Mouse (Mus musculus) adrenal gland, postnatal 14 days (tissue): Measurements from ENCODE around the gene Neurl1b. TPM values are rescaled to one million over a fixed set of nuclear protein-coding genes. Genes with fewer than 3 reads are reported as not detected.
A peak's percentile ranks its signal among the peaks of the same experiment; 100 is the strongest.

ENCODE experiments used
- DNase-seq: peaks from one replicate; pipeline ENCODE4 v3.0.0; 2021; ENCODE audit warnings: mixed read lengths
- total RNA-seq: library from RNA; stranded (reverse); gene quantifications from 2 replicates; pipeline ENCODE4 v1.2.3, GENCODE M21; 2021

The Neurl1b gene
- total RNA-seq, 1 experiment from 2014 or later, result 50.0 TPM

GRCm38 (mm10) chr17:26397339-26397738 lies 17.3 kb upstream of the Neurl1b start:
- peak; percentile 51 for DNase-seq

- no peak for DNase-seq
These were observed 9.1 kb upstream of the Neurl1b start for GRCm38 (mm10) chr17:26405340-26406100.

DNA sequence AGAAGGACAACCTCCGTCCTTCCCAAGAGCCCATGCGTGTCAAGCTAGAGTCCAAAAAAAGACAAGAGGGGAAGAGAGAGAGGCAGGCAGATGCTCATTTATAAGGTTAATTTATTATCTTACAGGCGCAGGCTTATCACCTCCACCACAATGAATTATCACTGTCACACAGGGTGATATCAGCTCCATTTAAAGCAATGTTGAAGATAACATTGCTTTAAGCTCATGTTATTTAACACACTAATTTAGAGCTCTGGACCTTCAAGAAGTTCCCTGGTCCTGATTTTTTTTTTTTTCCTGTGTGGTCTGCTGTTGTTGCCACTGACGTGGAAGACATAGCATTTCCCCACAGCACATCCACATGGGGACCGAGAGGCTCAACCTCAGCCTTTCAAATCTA lies 1.7 kb upstream of the Neurl1b start:
- no peak for DNase-seq

DNA sequence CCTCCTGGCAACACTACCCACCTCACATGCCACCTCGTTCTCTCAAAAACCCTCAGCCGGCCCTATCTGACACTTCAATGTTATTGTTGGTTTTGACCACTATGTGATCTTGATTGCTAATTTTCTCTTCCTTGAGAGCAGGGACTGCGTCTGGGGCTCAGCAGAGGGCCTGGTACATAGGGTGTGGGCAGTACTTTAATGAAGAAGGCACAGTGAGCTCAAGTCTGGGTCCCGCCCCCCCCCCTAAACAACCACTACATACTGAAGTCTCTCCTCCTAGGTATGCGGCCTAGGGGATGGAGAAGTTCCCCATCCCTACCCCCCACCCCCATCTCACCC lies 476 bp upstream of the Neurl1b start:
- no peak for DNase-seq

DNA sequence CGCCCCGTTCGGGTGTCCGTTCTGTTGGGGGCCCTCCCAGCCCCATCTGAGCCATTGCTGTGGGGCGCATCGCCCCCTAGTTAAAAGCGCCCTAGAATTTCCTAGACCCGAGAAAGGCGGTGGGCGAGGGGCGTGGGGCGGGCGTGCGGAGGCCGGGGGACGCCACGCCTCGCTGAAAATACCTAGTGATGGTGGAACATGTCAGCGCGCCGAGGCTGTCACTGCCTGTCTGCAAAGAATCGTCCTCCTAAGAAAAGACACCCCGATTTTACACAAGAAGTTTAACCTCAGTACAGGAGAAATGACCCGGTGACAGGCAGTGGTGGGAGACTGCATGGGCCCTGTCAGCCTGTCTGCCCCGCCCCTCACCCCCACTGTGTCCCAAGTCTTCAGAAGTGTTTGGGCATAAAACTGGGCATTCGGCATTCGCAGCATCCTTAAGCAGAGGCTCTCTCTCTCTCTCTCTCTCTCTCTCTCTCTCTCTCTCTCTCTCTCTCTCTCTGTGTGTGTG lies 781 bp downstream of the Neurl1b start:
- peak; percentile 54 for DNase-seq

- DNase-seq, result no peak
These were observed 1.5 kb downstream of the Neurl1b start for GRCm38 (mm10) chr17:26416141-26416540.

DNA sequence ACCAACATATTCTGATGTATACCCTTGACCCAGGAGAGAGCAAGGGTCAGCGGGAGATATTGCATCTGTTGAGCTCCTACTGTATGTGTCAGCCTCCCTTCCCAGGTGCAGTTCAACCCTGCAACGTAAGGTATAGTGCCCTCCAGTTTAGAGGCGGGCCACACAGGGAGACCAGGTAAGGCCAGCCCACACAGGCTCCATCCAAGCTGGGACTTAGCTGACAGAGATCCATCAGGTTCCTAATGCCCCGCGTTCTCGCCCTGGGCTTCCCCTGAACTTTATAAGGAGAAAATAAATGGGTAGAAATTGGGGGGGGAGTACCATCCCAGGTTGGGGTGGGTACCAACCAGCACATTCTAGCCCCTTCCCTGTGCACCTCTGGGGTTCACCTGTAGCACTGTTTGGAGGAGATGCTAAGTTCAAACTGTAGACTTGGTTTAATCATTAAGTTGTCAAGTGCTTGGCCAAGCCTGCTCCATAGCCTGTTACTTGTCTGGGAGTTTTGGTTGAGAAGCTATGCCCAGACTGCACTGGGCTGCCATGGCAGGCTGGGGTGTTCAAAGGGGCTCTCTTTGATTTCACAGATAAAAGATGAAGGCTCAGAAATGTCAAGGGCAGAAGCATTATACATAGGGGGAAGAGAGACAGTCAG lies 3.3 kb downstream of the Neurl1b start:
- DNase-seq, result no peak

- DNase-seq, result no peak
These were observed 6.0 kb downstream of the Neurl1b start for GRCm38 (mm10) chr17:26420491-26421247.

DNA sequence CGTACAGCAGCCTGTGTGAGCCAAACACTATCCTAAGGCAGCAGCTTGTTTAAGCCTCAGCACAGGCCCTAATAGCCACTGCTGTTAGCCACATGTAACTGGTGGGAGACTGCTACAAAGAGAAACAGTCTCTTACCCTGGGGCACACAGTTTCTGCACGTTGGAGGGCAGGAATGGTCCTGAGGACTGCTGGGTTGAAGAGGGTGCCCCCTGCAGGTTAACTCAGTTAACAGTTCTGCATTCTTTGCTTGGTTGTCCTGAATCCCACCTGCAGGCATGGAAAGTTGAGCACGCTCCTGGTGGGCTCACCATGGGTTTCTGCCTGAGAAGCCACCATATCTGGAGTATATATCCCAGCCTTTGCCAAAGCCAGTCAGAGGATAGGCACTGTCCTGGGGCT lies 6.9 kb downstream of the Neurl1b start:
- peak; percentile 59 for DNase-seq

DNA sequence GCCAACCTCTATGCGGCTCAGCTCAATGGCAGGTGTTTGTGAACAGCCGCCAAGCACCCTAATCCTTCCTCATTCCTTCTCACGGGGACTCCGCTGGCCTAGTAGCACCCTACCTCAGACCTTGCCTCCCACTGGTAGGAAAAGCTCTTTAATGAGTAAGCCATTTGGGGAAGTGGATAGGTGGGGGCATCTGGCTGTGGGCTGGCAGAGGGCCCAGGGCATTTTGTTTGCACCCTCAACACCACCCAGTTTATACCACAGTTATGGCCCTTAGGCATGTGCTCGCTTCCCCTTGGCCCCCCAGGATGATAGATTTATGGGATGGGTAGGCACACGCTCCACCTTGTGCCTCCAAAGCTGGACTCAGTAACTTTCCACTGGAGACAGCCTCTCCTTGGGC lies 7.8 kb downstream of the Neurl1b start:
- peak; percentile 73 for DNase-seq

- DNase-seq, result peak; percentile 82
These were observed 9.5 kb downstream of the Neurl1b start for GRCm38 (mm10) chr17:26423967-26424641.

- DNase-seq, result peak; percentile 93
These were observed 10.5 kb downstream of the Neurl1b start for GRCm38 (mm10) chr17:26424973-26425735.

- no peak for DNase-seq
These were observed 18.7 kb downstream of the Neurl1b start for GRCm38 (mm10) chr17:26433295-26433694.

- no peak for DNase-seq
These were observed 22.6 kb downstream of the Neurl1b start for GRCm38 (mm10) chr17:26437089-26437815.

GRCm38 (mm10) chr17:26439001-26439400 lies 24.4 kb downstream of the Neurl1b start:
- DNase-seq, result no peak

DNA sequence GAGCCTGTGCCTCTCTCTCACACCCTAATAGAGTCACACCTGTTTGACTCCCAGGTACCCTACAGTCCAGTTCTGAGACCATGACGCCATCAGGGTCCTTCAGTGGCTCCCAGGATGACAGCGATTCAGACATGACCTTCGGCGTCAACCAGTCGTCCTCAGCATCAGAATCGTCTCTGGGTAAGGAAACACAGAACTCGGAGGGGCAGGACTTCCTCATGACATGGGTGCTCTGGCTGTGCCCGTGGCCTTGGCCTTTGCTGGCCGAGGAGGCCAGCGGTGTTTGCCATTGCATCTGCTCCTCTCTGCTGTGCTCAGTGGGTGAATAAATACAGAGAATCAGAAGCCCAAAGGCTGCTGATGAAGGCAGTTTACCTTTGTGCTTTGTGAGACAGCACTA lies 26.4 kb downstream of the Neurl1b start:
- peak; percentile 70 for DNase-seq

- DNase-seq, result no peak
These were observed 27.6 kb downstream of the Neurl1b start for GRCm38 (mm10) chr17:26442197-26442596.

DNA sequence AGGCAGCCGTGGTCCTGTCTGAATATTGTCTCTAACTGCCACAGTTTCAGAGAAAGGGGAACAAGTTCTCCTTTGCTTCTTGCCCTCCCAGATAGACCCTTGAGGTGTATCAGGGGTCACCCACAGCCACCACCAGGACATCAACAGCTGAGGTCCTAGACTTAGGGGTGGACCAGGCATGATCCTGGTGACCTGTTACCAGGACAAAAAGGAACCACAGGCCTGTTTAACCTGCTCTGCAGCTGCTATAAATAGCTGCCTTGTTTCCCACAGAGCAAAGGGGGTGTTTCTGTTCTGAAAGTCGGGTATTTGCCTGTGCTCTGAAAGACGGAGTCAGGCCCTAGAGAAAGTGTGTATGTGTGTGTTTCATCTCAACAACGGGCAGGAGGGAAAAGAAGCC lies 29.2 kb downstream of the Neurl1b start:
- DNase-seq, result no peak

GRCm38 (mm10) chr17:26449472-26449871 lies 34.8 kb downstream of the Neurl1b start:
- peak; percentile 60 for DNase-seq

DNA sequence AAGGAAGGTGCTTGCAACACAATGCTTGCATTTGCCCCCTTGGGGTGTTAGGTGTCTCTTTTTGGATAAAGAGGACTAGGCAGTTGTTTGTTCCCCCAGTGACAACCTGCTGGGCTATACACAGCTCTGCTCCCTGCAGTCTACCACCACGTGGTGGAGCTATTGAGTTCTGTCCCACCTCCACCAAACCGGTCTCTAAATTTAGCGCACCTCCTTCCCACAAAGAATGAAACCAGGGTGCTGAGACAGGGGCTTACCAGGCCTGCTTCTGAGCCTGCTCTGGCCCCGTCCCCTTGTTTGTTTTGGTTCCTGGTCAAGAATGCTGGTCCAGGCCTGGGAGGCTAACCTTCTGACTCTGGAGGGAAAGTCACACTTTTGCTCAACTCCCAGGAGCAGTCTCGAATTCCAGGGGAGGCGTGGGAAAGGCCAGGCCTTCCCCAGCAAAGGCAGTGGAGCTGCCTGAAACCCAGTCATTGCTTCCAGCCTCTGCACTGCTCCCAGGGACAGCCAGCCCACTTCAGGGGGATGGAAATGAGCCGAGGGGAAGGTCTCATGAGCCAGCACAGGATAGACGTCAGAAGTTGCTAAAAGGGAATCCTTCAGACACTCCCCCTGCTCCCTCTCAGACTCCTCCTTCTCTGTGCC lies 37.1 kb downstream of the Neurl1b start:
- peak; percentile 77 for DNase-seq
